Mouse (Mus musculus) neural tube, embryonic 12.5 days (tissue): ENCODE results near the gene Nwd2. TPM values are rescaled to one million over a fixed set of nuclear protein-coding genes. Genes with fewer than 3 reads are reported as not detected.

ENCODE experiments used
- ATAC-seq: fragments of 200-750 bp; cut with Nextera tagmentation; 2 replicates; pipeline ENCODE4 v1.8.0; 2017; ENCODE audit warnings: low read depth, mild to moderate bottlenecking, moderate TSS enrichment, moderate library complexity; ENCODE audit not compliant: low FRiP score
- H3K27ac ChIP-seq: fragments of 300-500 bp; sonication (generic); 2 replicates; pipeline ENCODE4 v1.5.1; 2016
- H3K27me3 ChIP-seq: fragments of 300-500 bp; sonication (generic); replicated peaks from 2 replicates; pipeline ENCODE4 v1.6.1; 2016; ENCODE audit warnings: mild to moderate bottlenecking
- H3K36me3 ChIP-seq: fragments of 300-500 bp; sonication (generic); 2 replicates; pipeline ENCODE4 v1.6.1; 2016; ENCODE audit warnings: mild to moderate bottlenecking
- H3K4me1 ChIP-seq: fragments of 300-500 bp; sonication (generic); 2 replicates; pipeline ENCODE4 v1.6.1; 2016
- H3K4me2 ChIP-seq: fragments of 300-500 bp; sonication (generic); replicated peaks from 2 replicates; pipeline ENCODE4 v1.6.1; 2016; ENCODE audit warnings: mild to moderate bottlenecking
- H3K4me3 ChIP-seq: fragments of 300-500 bp; sonication (generic); 2 replicates; pipeline ENCODE4 v1.5.1; 2016
- H3K9ac ChIP-seq: fragments of 300-500 bp; sonication (generic); 2 replicates; pipeline ENCODE4 v1.6.1; 2016; ENCODE audit warnings: mild to moderate bottlenecking
- H3K9me3 ChIP-seq: fragments of 300-500 bp; sonication (generic); 2 replicates; pipeline ENCODE4 v1.6.1; 2016; ENCODE audit warnings: mild to moderate bottlenecking
- WGBS: fragments of 180-500 bp; shearing (Covaris S2); methylation state at CpG from one replicate; pipeline ENCODE4 v1.1.7; 2016; 5-methylcytosine and 5-hydroxymethylcytosine counted together
- polyA plus RNA-seq: library from polyadenylated mRNA; unstranded; fragments of >200 nt; fragmentation: Nextera tagmentation; extraction: Ambion mirVana; gene quantifications from 2 replicates; pipeline ENCODE4 v1.2.1, GENCODE M21; 2016

Gene Nwd2
- polyA plus RNA-seq, 1 experiment from 2014 or later, result 6.7 TPM

DNA sequence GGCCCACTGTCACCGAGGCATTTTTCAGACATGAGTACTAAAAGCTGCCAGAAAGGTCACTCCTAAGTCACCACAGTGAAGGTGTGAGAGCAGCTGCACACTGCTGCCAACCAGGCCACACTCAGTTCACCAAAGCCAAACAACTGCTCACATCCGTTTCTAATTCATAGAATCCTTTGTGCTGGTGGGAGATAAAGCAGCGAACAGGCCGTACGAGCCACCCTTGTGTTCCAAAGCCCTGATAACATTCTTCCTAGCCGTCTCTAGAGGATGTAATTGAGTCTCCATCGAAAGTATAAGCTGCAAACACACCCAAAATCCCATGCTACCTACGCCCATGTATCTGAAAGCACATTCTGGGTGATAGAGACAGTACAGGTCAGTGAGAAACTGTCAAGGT is 173.0 kb downstream of the Nwd2 start:
- no peak overlapping the region for H3K4me3 ChIP-seq
- H3K27me3 ChIP-seq, result no peaks in the 10 kb centered on the region
- no peaks in the 10 kb centered on the region for H3K36me3 ChIP-seq
- H3K9me3 ChIP-seq, result no peaks in the 10 kb centered on the region
- H3K27ac ChIP-seq, result no peak overlapping the region
- H3K4me2 ChIP-seq, result no peak overlapping the region
- H3K4me1 ChIP-seq, result no peaks in the 10 kb centered on the region
- no peak overlapping the region for H3K9ac ChIP-seq
- ATAC-seq, result no peak
- 82% methylated on average over 8 of the region's 8 CpGs for WGBS

DNA sequence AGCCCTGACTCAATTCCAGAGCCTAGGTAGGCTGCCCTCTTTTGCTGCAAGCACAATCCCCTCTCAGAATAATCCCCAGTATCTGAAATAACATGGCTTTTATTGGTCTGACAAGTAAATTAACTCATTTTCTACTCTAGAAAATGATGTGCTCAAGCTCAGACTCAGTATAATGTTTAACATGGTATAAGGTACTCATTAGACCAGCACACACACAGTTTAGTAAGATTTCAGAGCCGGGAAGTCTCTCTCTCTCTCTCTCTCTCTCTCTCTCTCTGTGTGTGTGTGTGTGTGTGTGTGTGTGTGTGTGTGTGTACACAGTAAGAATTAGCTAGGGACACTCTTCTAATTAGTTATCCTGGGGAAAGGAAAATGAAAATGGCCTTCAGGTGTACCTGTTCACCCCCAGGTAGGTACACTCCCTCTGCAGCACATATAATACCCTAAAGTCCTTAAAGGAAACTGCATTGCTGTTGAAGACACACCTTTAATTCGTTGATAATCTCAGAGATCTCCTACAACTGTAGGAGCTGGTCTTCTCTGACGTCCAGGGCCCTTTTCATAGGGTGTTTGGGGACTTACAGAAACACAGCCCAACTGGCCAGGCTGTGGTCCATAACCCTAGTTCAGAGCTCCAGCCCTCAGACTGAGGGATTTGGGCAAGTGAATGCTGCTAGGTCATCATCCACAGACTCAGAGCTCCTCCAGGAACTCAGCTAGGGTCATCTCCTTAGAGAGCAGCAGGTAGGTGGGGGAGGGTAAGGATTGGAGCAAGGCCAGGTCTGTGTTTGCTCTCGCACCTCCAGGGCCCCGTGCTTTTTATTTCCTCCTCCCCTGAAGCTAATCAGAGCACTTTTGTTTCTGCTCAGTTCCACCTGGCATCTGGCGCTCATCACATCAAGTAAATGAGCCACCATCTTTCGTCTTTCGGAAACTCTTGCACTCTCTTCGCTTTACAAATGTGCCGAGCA is 174.7 kb downstream of the Nwd2 start:
- Histone ChIP-seq H3K36me3 (no peaks in the 10 kb centered on the region), H3K9ac (no peak overlapping the region), H3K27ac (no peak overlapping the region), H3K4me1 (no peaks in the 10 kb centered on the region), H3K4me3 (no peak overlapping the region), H3K4me2 (no peak overlapping the region), H3K9me3 (no peaks in the 10 kb centered on the region), H3K27me3 (no peaks in the 10 kb centered on the region)
- WGBS, result 81% methylated on average over 10 of the region's 10 CpGs
- ATAC-seq, result no peak

DNA sequence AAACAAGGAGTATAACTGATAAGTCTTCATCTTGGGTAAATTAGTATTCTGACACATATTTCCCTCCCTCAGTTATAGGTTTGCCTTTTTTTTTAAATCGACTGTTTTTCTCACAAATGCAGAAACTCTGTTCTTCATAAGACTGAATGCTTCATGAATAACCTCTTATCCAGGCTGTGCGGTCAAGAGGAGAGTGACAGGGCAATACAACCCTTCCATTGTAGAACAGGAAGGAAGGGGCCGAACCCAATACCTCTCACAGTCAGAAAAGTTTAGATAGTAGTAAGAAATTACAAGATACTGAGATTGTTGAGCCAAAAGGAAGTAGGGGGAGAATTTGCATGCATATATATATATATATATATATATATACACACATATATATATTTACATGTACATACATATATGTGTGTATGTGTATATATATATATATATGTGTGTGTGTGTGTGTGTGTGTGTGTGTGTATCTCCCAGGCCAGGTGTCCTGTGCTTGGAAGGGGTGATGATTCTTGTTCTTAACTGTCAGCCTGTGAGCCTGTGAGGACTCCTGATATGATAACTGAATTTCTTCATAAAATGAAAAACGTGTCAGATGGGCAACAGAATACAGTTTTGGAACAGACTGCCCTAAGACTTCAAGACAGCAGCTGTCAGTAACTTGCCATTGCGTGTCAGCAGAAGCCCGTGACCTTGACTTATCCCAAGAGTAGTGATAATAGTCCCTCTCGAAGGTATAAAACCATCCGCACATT is 175.9 kb downstream of the Nwd2 start:
- H3K4me1 ChIP-seq, result no peaks in the 10 kb centered on the region
- H3K27me3 ChIP-seq, result no peaks in the 10 kb centered on the region
- no peak for ATAC-seq
- no peaks in the 10 kb centered on the region for H3K36me3 ChIP-seq
- 86% methylated on average over 8 of the region's 8 CpGs for WGBS
- H3K27ac ChIP-seq, result no peak overlapping the region
- no peak overlapping the region for H3K9ac ChIP-seq
- no peaks in the 10 kb centered on the region for H3K9me3 ChIP-seq
- no peak overlapping the region for H3K4me2 ChIP-seq
- H3K4me3 ChIP-seq, result no peak overlapping the region

DNA sequence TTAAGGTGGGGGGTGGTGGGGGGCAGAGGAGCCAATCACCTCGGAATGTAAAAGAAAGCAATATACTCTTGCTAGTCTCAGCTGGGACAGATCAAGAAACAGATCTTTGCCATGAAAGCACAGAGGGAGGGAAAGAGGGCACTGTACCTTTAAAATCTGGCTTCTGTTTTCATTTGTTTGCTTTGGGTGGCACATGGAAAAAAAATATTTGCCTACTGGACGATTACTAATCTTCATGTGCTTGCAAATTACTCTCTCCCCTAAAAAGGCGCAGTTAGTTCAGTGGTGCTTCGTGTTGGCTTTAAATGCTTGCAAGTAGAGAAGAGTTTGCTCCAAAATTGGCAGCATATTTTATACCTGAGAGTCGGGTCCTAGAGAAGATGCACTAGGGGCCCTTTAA is 177.0 kb downstream of the Nwd2 start:
- Histone ChIP-seq H3K4me1 (no peaks in the 10 kb centered on the region), H3K4me2 (no peak overlapping the region), H3K36me3 (no peaks in the 10 kb centered on the region), H3K9me3 (no peaks in the 10 kb centered on the region), H3K9ac (no peak overlapping the region), H3K27me3 (no peaks in the 10 kb centered on the region), H3K4me3 (no peak overlapping the region), H3K27ac (no peak overlapping the region)
- ATAC-seq, result no peak
- 75% methylated on average over 5 of the region's 5 CpGs for WGBS

DNA sequence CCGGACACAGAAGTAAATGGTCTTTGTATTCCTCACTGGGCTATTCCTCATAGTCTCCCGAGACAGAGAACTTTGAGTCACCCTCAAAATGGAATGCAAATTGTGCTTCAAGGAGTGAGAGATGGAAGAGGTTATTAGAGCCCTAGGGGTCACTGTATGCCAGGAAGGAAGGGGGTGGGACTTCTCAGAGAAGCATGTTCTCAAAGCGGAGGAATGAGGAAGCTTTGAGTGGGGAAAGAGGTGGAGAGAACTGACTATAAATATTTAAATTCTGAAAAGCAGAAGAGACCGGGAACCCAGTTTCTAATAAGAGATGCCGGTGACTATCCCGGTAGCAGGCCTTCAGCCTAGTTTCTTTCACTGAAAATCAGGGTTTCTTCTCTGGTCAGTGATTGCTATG is 178.1 kb downstream of the Nwd2 start:
- Histone ChIP-seq H3K4me1 (no peaks in the 10 kb centered on the region), H3K27me3 (no peaks in the 10 kb centered on the region), H3K36me3 (no peaks in the 10 kb centered on the region), H3K4me3 (no peak overlapping the region), H3K9ac (no peak overlapping the region), H3K4me2 (no peak overlapping the region), H3K27ac (no peak overlapping the region), H3K9me3 (no peaks in the 10 kb centered on the region)
- ATAC-seq, result no peak
- 67% methylated on average over 6 of the region's 6 CpGs for WGBS

DNA sequence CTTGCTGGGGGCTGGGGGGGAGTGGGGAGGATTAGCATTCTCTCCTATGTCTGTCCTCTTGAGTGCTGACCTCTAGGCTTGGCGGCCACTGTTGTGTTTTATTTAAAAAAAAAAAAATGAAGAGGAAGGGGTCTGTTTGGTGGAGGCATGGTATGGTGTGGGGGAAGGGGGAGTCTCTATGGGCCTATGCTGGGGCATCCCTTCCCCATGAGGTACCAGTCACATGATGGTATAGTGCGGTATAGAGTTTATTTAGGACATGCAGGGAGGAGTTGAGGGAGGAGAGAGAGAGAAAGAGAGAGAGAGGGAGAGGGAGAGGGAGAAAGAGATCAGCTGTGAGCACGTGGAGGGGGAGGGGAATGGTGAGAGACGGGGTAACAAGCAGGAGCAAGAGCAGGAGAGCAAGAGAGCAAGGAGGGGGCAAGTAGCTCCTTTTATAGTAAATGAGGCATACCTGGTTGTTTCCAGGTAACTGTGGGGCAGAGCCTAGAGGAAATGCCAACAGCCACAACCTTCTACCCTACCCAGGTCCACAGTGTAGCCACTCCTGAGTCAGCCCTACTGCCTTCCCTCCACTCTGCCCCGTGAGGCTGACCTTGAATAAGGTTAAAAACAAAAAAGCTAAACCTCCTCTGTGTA is 178.6 kb downstream of the Nwd2 start:
- Histone ChIP-seq H3K4me2 (no peak overlapping the region), H3K27ac (no peak overlapping the region), H3K9ac (no peak overlapping the region), H3K4me1 (no peaks in the 10 kb centered on the region), H3K9me3 (no peaks in the 10 kb centered on the region), H3K4me3 (no peak overlapping the region), H3K27me3 (no peaks in the 10 kb centered on the region), H3K36me3 (no peaks in the 10 kb centered on the region)
- no peak for ATAC-seq
- 60% methylated on average over 5 of the region's 5 CpGs for WGBS

DNA sequence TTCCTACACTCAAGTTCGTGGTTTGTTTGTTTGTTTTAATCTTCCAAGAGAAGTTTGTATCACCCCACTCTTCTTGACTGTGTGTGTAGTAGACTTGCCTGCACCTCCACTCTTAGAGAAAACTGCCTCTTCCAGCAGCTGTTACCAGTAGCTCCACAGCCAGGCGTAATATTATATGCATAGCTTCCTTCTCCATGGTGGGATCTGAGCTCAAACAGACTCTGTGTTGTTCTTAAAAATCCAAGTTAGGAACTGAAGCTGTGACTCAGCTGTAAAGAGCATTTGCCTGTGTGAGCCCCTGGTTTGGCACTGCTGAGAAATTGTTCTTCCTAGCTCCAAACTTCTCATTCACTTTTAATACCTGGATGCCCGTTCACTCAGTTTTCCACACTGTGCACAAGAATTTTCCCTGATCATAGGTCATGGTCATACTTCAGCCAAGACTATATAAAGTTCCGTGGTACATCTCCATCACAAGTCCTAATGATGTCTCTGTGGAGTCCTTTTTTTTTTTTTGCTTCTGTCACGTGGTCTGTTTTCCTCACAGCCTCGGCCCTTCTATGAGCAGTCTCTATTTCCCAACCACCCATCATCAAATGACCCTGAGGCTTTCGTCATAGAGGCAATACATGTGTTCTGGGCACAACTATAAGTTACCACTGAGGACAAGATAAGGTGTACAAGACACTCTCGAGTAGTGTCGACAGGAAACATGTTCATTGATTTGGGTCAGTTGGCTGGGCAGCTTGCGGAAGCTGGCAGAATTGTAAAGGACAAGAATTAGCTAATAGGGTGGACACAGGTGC is 179.7 kb downstream of the Nwd2 start:
- no peak overlapping the region for H3K4me2 ChIP-seq
- H3K27me3 ChIP-seq, result no peaks in the 10 kb centered on the region
- H3K36me3 ChIP-seq, result no peaks in the 10 kb centered on the region
- no peak overlapping the region for H3K4me3 ChIP-seq
- H3K9ac ChIP-seq, result no peak overlapping the region
- no peak overlapping the region for H3K27ac ChIP-seq
- H3K9me3 ChIP-seq, result no peaks in the 10 kb centered on the region
- WGBS, result 84% methylated on average over 10 of the region's 10 CpGs
- ATAC-seq, result no peak
- no peaks in the 10 kb centered on the region for H3K4me1 ChIP-seq

DNA sequence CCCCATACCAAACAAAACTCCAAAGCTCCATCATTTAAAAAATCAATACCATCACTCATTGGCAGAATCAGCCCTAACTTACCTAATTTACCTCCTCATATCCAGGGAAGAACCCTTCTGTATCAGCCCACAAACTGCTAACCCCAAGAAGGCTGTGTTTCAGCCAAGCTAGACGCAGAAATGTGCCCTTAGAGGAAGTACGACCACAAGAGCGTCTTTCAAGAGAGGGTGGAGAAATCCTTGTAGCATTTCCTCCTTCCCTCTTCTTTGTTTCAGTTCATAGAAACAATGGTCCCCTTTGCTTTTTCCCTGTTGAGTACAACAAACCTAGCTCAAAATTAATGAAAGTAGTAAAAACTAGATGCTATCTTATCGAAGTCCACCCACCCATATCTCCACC is 182.2 kb downstream of the Nwd2 start:
- ATAC-seq, result no peak
- Histone ChIP-seq H3K9ac (no peak overlapping the region), H3K4me1 (no peaks in the 10 kb centered on the region), H3K4me2 (no peak overlapping the region), H3K27ac (no peak overlapping the region), H3K4me3 (no peak overlapping the region), H3K9me3 (no peaks in the 10 kb centered on the region), H3K27me3 (no peaks in the 10 kb centered on the region), H3K36me3 (no peaks in the 10 kb centered on the region)
- WGBS, result 83% methylated on average over 4 of the region's 4 CpGs

DNA sequence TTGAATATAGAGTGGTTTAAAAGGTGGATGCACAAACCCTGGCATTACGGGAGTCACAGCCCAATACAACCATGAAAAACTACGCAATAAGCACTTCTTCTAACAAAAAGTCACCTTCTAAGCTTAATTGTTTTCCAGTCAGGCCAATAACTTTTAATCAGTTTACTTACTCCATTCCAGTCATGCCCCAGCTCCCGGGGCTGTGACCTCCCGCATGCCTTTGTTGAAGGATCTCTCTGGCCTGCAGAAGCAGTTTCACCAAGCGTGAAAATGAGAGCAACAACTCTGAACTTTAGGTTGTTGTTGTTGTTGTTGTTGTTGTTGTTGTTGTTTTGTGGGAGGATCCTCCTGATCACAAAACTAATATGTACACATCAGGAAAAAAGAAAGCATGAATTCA is 185.1 kb downstream of the Nwd2 start:
- H3K9ac ChIP-seq, result no peak overlapping the region
- WGBS, result 65% methylated on average over 5 of the region's 5 CpGs
- H3K27ac ChIP-seq, result no peak overlapping the region
- H3K4me2 ChIP-seq, result no peak overlapping the region
- no peaks in the 10 kb centered on the region for H3K4me1 ChIP-seq
- no peak for ATAC-seq
- H3K4me3 ChIP-seq, result no peak overlapping the region
- H3K36me3 ChIP-seq, result no peaks in the 10 kb centered on the region
- no peaks in the 10 kb centered on the region for H3K9me3 ChIP-seq
- H3K27me3 ChIP-seq, result no peaks in the 10 kb centered on the region

DNA sequence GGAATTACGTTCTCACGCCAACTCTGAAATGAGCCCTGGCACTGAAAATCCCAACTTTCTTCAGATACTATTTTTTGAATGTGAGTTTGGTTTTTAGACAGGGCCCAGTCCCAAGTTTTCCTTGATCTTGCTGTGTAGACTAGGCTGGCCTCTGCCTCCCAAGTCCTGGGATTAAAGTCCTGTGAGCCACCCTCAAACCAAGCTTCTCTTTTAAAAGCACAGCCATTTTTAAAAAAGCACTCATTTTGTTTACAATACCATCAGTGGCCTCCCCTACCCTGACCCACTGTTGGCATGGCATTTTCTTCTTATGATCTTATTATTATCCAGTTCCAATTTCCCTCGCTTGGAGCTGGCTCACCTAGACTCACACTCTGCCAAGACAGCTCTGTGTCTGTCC is 185.5 kb downstream of the Nwd2 start:
- no peaks in the 10 kb centered on the region for H3K27me3 ChIP-seq
- ATAC-seq, result no peak

DNA sequence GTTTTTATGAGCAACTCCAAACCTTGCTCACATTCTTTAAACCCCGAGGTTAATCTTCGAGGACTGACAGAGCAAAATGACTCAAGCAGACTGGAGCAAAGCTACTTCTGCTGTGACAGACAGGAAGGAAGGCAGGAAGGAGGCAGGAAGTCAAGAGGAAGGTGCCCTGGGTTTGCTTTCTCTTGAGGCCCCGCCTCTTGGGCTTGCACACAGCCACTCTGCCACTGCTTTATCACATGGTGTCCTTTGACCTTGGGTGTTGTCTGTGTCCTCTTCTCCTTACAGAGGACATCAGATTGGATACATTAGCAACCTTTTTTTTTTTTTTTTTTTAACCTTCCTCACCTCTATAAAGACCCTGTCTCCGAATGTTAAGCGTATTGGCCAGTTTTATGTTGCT is 188.2 kb downstream of the Nwd2 start:
- no peak for ATAC-seq
- no peak overlapping the region for H3K4me2 ChIP-seq
- H3K4me1 ChIP-seq, result no peaks in the 10 kb centered on the region
- H3K27ac ChIP-seq, result no peak overlapping the region
- no peaks in the 10 kb centered on the region for H3K27me3 ChIP-seq
- no peaks in the 10 kb centered on the region for H3K9me3 ChIP-seq
- no peak overlapping the region for H3K9ac ChIP-seq
- no peak overlapping the region for H3K4me3 ChIP-seq
- H3K36me3 ChIP-seq, result no peaks in the 10 kb centered on the region
- 86% methylated on average over 5 of the region's 5 CpGs for WGBS

More for the DNA sequence above, 185.5 kb downstream of the Nwd2 start:
- Histone ChIP-seq H3K36me3 (no peaks in the 10 kb centered on the region), H3K9ac (no peak overlapping the region), H3K4me3 (no peak overlapping the region), H3K4me1 (no peaks in the 10 kb centered on the region), H3K4me2 (no peak overlapping the region), H3K27ac (no peak overlapping the region), H3K9me3 (no peaks in the 10 kb centered on the region)
- 89% methylated on average over 3 of the region's 3 CpGs for WGBS

DNA sequence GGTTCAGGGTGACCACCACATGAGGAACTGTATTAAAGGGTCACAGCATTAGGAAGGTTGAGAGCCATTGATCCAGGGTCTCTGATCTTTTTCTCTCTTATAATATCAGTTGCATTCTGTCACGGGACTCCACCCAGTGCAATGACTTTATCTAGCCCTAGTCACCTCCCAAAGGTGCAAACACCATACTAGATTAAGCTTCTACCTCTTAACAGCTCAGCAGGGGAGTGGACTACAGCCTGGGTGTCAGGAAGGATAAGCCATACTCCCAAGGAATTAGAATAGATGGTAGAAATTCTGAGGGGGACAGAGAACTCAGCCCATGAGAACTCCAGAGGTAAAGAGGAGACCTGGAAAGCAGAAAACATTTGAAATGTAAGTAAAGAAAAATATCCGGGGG is 188.9 kb downstream of the Nwd2 start:
- Histone ChIP-seq H3K27me3 (no peaks in the 10 kb centered on the region), H3K9me3 (no peaks in the 10 kb centered on the region), H3K9ac (no peak overlapping the region), H3K27ac (no peak overlapping the region), H3K36me3 (no peaks in the 10 kb centered on the region), H3K4me2 (no peak overlapping the region), H3K4me3 (no peak overlapping the region), H3K4me1 (no peaks in the 10 kb centered on the region)
- 83% methylated on average over 2 of the region's 2 CpGs for WGBS
- ATAC-seq, result no peak
